Mouse (Mus musculus): ENCODE measurements around the gene Nlrx1.

DNA sequence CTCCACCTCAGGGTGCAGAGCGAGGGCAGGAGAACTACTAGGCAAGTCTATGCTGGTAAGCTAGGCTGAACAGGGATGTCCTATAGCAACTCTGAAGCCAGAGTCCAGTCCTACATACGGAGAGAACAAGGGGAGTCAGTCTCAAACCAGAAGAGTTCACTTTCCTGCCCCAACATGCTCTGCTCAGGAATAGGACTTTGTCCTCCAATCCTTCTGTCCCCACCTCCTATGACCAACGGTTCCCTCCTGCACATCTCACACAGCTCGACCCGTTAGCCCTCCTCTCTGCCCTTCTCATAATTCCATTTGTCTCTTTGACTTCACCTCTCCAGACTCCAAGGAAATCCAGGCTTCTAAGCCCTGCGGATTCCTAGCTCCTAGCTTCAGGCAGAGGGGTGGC, 20.5 kb downstream of the Nlrx1 start:
- TF ChIP-seq CTCF (IDR thresholded peaks at IDR 0.05; ENCODE audit: low read depth, low read length): no peak
- no peak for TF ChIP-seq POLR2A (IDR thresholded peaks at IDR 0.05; ENCODE audit: borderline replicate concordance, low read depth, low read length)

Data from bone marrow macrophage, adult 2 months (primary cell).